Mouse (Mus musculus) liver, adult 2 months (tissue): ENCODE measurements around the gene 4930524J08Rik. TPM values are rescaled to one million over a fixed set of nuclear protein-coding genes. Genes with fewer than 3 reads are reported as not detected.

Experiments
- DNase-seq: peaks from one replicate; pipeline ENCODE4 v3.0.0-alpha.2; 2011; ENCODE audit warnings: low read depth, low spot score; ENCODE audit errors: extremely low read depth
- H3K27ac ChIP-seq: fragments of 200-500 bp; replicated peaks from 2 replicates; pipeline ENCODE4 v1.5.1; 2012; ENCODE audit warnings: low read depth, mild to moderate bottlenecking, control low read depth, inconsistent platforms, low read length; ENCODE audit not compliant: insufficient read depth
- H3K27me3 ChIP-seq: fragments of 200-500 bp; 2 replicates; pipeline ENCODE4 v1.6.1; 2012; ENCODE audit warnings: mild to moderate bottlenecking, moderate library complexity, low read length, inconsistent platforms; ENCODE audit not compliant: control insufficient read depth, insufficient read depth
- H3K36me3 ChIP-seq: fragments of 200-500 bp; 2 replicates; pipeline ENCODE4 v1.6.1; 2012; ENCODE audit warnings: low read length, inconsistent platforms; ENCODE audit not compliant: control insufficient read depth, insufficient read depth
- H3K4me1 ChIP-seq: fragments of 200-500 bp; 2 replicates; pipeline ENCODE4 v1.6.1; 2011; ENCODE audit warnings: low read length; ENCODE audit not compliant: control insufficient read depth, insufficient read depth
- H3K4me3 ChIP-seq: fragments of 200-500 bp; 2 replicates; pipeline ENCODE4 v1.5.1; 2011; ENCODE audit warnings: low read depth, mild to moderate bottlenecking, control low read depth, low read length, moderate library complexity; ENCODE audit not compliant: insufficient read depth
- H3K79me2 ChIP-seq: fragments of 200-500 bp; 2 replicates; pipeline ENCODE4 v1.6.1; 2012; ENCODE audit warnings: inconsistent platforms, mild to moderate bottlenecking, low read length, moderate library complexity; ENCODE audit not compliant: control insufficient read depth, insufficient read depth
- H3K9ac ChIP-seq: fragments of 200-500 bp; 2 replicates; pipeline ENCODE4 v1.6.1; 2012; ENCODE audit warnings: low read depth, mild to moderate bottlenecking, control low read depth, inconsistent platforms, low read length
- CTCF ChIP-seq: fragments of 200-500 bp; IDR thresholded peaks from 2 replicates; pipeline ENCODE4 v1.5.1; 2011; ENCODE audit warnings: low read depth, low read length, control low read depth
- POLR2A ChIP-seq: fragments of 200-500 bp; IDR thresholded peaks from 2 replicates; pipeline ENCODE4 v1.6.1; 2011; ENCODE audit warnings: low read length, control low read depth; ENCODE audit not compliant: insufficient read depth; ENCODE audit errors: extremely low read depth
- WGBS: fragments of 180-500 bp; shearing (Covaris S2); methylation state at CpG from one replicate; pipeline ENCODE4 v1.1.7; 2018; 5-methylcytosine and 5-hydroxymethylcytosine counted together
- polyA plus RNA-seq: library from polyadenylated mRNA; depleted of rRNA; stranded (reverse); fragments of >200 nt; gene quantifications from 2 replicates; pipeline ENCODE4 v1.2.3, GENCODE M21; 2012
- total RNA-seq: library from RNA; depleted of rRNA; stranded (reverse); fragments of >200 nt; gene quantifications from 2 replicates; pipeline ENCODE4 v1.2.3, GENCODE M21; 2014

4930524J08Rik gene
- total and polyA plus RNA-seq, 2 experiments: 0.67 TPM; not detected in 1

DNA sequence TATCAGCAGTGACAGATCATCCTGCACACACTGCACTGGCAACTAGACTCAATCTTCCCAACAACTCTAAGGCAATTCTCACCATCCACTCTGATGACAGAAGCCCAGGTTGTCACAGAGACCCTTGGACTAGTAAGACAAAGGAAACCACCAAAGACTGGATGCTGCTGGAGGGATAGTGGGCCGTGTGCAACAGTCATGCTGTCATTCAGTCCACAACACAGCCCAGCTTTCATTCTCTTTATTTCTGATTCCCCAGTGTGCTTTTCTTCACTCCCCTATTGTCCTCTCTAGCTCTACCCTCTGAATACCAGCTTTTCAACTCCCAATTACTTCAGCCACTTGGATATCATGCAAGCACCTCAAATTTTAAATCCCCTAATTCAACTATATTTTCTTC is 25.0 kb upstream of the 4930524J08Rik start:
- Histone ChIP-seq H3K4me3 (no peak overlapping the region), H3K79me2 (no peaks in the 10 kb centered on the region), H3K4me1 (no peaks in the 10 kb centered on the region), H3K9ac (no peak overlapping the region), H3K27ac (no peak overlapping the region), H3K36me3 (peaks cover 13% of the 10 kb centered on the region), H3K27me3 (no peaks in the 10 kb centered on the region)
- TF ChIP-seq CTCF (no peak), POLR2A (no peak)
- WGBS: 88% methylated on average over 1 of the region's 1 CpGs
- no peak for DNase-seq

DNA sequence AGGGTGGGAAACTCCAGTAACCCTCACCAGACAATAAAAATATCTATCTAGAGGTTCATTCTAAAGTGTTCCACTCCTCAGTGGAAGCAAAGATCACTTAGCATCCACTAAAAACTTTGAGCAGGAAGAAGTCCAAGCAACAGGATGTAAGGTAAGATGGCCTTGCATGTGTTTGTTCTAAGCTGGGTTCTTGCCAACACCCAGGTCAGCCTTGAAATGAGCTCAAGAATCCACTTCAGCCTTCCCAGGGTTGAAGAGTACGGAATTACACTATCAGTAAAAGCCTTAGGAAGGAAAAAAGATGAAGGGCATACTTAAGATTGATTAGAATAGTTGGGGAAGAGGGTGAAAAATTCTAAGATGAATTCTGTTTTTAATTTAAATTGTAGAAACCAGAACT is 20.2 kb upstream of the 4930524J08Rik start:
- WGBS: 73% methylated on average over 1 of the region's 1 CpGs
- Histone ChIP-seq H3K4me3 (no peak overlapping the region), H3K79me2 (no peaks in the 10 kb centered on the region), H3K9ac (no peak overlapping the region), H3K27me3 (no peaks in the 10 kb centered on the region), H3K4me1 (no peaks in the 10 kb centered on the region; the same call in 1 of the 2 replicates), H3K27ac (no peak overlapping the region), H3K36me3 (peaks cover 38% of the 10 kb centered on the region)
- no peak for TF ChIP-seq POLR2A
- TF ChIP-seq CTCF: no peak
- DNase-seq: no peak

DNA sequence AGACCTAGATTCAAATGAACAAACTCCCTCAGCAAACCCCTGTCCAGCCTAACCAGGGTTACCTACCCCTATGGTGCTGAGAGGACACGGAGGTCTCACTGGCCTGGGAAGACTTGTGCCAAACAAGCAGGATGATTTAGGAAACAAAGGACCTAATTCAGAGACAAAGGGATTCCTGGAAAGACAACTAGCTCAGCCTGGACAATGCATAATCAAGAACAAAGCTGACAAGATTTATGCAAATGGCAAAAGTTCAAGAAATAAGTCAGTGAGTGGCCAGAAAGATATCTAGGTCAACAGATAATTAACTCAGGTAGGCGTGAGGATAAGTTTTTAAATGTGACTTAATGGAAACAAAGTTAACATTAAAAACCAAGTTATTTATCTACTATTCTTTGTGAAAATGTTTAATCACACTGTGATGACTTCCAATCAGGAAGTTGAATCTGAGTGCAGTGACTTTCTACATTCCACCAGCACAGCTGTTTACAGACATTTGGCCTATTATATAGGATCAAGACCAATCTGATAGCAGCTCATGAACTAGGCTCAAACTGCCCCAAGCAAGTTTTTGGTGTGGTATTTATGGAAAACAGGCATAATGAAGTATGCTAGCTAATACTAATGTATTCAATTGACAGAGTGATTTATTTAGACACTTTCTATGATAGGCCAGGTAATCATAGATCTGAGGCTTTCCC is 19.5 kb upstream of the 4930524J08Rik start:
- Histone ChIP-seq H3K79me2 (no peaks in the 10 kb centered on the region), H3K27me3 (no peaks in the 10 kb centered on the region), H3K9ac (no peak overlapping the region), H3K4me3 (no peak overlapping the region), H3K27ac (no peak overlapping the region), H3K36me3 (peaks cover 44% of the 10 kb centered on the region), H3K4me1 (no peaks in the 10 kb centered on the region; the same call in 1 of the 2 replicates)
- DNase-seq: no peak
- no peak for TF ChIP-seq POLR2A
- TF ChIP-seq CTCF: no peak
- WGBS: 76% methylated on average over 2 of the region's 2 CpGs

DNA sequence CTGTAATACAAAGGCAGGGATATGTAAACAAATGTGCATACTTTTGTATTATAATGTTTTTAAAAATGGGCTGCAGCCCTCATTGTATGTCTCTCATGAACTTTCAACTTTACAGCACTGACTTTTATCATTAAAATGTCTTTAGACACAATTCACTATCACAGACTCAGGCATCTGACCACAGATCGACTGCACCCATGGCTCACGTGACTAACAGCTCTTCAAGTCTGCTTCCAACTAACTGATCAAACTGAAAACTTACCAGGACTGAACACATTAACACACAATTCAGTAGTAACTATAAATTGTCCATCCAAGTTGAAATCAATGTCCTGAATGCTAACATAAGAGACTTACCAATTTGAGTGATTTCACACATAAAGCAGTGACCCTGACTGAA is 18.9 kb upstream of the 4930524J08Rik start:
- DNase-seq: no peak
- WGBS: 75% methylated on average over 2 of the region's 2 CpGs
- Histone ChIP-seq H3K27me3 (no peaks in the 10 kb centered on the region), H3K36me3 (peaks cover 47% of the 10 kb centered on the region), H3K4me1 (no peaks in the 10 kb centered on the region; the same call in 1 of the 2 replicates), H3K9ac (no peak overlapping the region), H3K27ac (no peak overlapping the region), H3K79me2 (no peaks in the 10 kb centered on the region), H3K4me3 (no peak overlapping the region)
- TF ChIP-seq POLR2A (no peak), CTCF (no peak)

DNA sequence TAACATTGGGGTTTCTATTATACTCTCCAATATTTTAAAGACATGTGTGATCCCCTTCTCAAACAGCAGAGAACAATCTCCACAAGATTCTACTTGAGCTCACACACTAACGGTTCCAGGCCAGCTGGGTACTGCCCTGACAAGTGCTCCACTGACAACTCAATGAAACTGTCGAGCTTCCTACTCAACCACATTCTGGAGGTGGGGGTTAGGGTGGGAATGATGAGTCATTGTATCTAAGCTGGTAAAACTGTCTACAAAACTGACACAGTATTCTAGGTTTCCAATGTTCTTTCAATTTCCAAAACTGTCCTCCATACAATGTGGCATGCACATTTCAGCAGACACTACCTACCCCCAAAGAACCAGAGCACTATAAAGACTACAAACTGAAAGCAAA is 4.9 kb upstream of the 4930524J08Rik start:
- Histone ChIP-seq H3K4me1 (peaks cover 14% of the 10 kb centered on the region), H3K79me2 (peaks cover 33% of the 10 kb centered on the region), H3K9ac (no peak overlapping the region), H3K4me3 (no peak overlapping the region), H3K27ac (no peak overlapping the region), H3K27me3 (no peaks in the 10 kb centered on the region), H3K36me3 (peaks cover 4% of the 10 kb centered on the region)
- no peak for DNase-seq
- TF ChIP-seq CTCF (no peak), POLR2A (no peak)
- WGBS: 20% methylated on average over 2 of the region's 2 CpGs

DNA sequence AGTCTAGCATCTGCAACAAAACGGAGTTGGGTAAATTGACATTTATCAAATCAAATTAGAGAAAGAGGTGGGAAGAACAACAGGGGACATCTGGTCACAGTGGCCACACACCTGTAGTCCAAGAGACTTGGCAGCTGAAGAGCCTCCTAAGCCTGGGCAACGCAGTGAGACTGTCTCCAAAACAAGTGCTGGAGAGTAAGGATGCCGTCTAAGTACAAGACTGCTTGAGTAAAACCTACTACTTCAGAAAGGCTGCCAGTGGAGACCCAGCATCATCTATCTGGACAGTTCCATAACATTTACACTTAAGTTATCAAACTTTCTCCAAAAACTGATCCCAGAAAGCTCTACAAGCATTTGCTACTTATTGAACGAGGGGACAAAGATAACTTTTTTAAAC is 3.8 kb upstream of the 4930524J08Rik start:
- Histone ChIP-seq H3K4me3 (no peak overlapping the region), H3K27me3 (no peaks in the 10 kb centered on the region), H3K79me2 (peaks cover 30% of the 10 kb centered on the region), H3K36me3 (peaks cover 3% of the 10 kb centered on the region), H3K9ac (no peak overlapping the region), H3K4me1 (peaks cover 14% of the 10 kb centered on the region), H3K27ac (no peak overlapping the region)
- no peak for TF ChIP-seq CTCF
- no peak for TF ChIP-seq POLR2A
- WGBS: 15% methylated on average over 4 of the region's 4 CpGs
- no peak for DNase-seq
